Mouse (Mus musculus): Measurements from ENCODE around the gene Fam198b.

Gene Fam198b

DNA sequence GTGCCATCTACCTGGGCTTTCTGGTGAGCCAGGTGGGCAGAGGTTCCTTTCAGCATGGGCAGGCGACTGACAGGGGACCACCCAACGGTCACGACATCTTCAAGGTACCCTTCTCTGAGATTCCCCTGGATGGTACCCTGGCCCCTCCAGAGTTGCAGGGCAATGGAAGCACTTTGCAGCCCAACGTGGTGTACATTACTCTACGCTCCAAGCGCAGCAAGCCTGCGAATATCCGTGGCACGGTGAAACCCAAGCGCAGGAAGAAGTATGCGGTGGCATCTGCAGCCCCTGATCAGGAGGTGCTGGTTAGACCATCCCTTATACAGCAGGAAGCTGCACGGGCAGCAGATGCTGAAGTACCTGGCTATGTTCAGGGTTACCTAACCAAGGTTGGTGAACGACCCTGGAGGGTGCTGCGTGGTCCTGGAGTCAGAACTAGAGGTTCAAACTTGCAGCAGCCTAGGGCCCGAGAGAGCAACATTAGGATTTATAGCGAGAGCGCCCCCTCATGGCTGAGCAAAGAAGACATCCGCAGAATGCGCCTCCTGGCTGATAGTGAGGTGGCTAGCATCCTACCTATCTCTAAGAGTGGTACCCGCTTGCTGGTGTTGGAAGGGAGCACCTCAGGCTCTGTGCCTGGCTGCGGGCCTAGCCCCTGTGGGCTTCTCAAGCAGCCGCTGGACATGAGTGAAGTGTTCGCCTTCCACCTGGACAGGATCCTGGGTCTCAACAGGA lies 2.2 kb downstream of the Fam198b start:
- no peak for DNase-seq

DNA sequence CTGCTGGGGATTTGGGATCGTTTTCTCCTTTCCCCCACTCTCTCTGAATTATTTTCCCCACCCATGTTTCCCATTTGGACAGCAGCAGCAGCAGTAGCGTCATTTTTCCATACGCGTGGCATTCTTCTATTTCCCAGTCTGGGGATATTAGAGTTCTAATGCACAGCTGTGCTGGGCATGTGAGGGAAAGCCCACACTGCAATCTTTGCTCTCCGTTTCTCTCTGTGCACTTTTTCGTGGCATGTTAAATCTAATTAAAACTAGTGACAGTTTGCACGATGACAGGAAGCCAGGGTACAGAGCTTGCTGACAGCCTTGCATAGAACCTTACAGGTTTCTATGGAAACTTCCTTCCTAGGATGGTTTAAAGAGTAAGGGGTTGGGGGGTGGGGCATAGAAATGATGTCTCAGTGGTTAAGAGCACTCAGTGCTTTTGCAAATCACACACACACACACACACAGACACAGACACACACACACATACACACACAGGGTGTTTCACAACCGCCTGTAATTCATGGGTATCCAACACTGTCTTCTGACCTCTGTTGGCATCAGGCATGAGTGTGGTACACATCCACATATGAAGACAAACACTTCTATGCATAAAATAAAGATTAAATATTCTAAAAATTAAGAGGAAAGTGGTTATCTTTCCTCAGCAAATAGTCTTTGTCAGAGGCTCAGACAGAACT lies 3.0 kb downstream of the Fam198b start:
- DNase-seq = no peak

DNA sequence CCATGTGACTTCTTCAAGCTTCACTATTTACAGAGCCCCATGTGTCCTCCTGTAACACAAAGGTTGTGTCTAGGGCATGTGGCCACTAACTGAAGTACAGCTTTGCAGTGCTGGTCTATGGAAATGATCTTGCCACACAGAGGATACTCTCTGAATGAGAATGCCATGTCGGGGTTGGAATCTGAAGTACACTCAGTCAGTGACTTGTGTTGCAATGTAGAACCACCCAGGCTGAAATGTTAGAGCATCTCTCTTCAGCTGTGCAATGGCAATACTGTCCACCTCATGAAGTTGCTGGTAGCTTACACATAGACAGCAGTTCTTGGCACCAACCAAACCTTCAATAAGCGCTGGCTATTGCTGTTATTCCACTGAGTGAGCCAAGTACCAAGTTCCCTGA lies 3.6 kb downstream of the Fam198b start:
- DNase-seq = no peak

DNA sequence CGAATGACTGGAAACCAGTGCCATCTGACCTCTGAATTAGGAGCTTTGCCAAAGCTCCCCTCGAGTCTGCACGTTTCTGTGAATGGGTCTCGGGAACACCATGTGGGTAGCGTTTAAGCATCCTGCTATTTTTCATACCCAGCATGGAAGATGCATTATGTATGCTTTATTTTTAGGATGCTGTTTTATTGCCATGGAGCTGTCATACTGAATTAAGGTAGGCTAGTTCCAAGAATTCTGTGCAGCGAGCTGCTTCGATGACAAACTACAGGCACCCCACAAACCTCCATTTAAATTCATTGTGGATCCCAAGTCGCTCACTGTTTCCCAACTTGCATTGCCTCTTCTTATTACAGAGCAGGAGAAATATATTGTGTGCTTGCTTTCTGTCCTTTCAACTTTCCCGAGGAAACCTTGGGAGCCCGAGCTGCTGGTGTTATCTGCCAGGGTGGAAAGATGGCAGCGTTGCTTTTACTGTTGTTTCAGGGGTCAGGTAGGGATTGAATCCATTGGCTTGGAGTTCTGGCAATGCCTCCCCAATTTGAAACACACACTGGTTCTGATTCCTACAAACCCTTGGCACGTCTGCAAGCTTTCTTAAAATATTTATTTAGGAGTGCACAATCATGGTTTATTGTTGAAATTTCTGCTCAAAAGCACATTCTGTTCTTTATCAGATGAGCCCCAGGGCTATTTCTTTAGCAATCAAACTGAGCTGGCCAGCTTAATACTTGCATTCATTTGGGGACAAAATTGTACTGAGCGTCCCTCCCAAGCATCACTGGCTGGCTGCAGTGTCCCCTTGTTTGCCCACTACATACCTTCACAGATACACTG lies 13.4 kb downstream of the Fam198b start:
- no peak for DNase-seq

DNA sequence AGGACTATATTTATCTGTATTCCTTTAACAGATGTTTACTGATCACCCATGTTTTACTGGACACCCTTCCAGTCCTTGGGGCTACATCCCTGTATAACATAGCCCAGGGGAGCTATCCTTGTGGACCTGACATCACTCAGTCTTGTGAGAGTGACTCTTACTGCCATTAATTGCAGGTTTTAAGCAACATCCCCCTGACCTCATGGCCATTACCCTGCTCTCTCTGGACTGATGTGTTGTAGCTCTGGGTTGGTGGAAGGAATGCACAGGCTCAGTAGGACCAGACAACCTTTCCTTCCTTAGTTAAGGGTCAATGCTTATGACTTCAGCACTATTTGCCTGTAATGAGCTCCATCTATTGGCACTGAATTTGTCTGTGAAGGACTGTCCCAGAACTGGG lies 14.2 kb downstream of the Fam198b start:
- DNase-seq = no peak

DNA sequence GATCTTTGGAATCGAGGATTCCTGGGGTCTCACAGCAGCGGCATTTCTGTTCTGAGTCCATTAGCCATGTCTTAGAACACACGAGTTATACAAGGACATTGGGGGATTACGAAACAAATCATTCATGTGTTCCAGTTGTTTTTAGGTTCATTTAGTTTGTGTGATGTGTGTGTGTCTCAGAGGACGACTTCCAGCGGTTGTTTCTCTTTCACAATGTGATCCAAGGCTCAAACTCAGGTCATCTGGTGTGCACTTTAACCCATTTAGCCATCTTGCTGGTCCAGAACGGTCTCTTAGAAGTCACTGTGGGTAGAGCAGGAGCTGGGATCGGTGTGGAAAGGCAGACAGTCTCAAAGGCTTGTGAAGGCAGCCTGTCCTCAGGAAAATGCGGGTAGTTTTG lies 15.6 kb downstream of the Fam198b start:
- DNase-seq = no peak

DNA sequence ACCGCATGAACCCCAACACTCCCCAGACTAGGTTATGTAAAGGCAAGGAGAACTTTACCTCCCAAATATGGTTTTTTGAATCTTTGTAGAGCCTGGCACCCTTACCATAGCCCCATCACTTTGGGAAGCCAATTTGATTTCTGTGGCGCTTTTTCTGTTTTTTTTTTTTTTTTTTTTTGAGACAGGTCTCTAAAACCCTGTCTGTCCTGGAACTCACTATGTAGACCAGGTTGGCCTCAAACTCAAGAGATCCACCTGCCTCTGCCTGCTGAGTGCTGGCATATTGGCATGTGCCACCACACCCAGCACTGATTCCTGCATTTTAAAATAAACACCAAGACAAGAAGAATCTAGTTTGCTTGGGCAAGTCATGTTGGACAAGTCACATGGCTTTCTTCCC lies 16.2 kb downstream of the Fam198b start:
- no peak for DNase-seq

DNA sequence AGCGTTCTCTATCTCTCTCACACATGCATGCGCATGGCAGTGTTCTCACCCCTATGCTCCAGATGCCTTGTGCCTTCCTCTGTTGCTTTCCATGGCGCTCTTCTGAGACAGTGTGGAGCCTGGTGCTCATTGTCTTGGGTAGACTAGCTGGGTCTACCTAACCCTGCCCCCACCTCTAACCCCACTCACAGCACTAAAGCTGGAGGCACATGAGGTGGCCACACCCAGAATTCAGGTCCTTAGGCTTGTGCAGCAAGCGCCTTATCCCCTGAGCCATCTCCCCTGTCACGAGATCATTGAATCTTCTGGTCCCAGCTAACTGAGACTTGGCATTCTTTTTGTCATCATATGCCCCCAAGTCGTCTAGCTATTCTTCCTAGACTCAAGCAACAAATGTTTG lies 17.0 kb downstream of the Fam198b start:
- no peak for DNase-seq

DNA sequence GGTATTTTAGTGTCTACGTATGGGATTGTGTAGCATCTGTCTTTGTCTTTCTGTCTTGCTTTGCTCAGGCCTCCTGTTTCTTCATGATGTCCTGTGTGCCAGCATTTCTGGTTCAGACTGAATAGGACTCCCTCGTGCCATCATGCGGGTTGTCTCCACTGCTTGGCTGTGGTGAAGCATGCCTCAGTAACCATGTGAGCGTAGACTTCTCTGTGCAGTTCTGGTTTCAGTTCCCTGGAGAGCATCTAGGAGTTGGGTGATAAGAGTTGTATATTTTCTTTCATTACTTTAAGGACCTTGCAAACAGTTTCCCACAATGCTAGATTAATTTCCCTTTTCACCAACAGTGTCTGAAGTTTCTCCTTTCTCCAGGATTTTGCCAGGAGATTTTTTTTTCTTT lies 17.4 kb downstream of the Fam198b start:
- no peak for DNase-seq

DNA sequence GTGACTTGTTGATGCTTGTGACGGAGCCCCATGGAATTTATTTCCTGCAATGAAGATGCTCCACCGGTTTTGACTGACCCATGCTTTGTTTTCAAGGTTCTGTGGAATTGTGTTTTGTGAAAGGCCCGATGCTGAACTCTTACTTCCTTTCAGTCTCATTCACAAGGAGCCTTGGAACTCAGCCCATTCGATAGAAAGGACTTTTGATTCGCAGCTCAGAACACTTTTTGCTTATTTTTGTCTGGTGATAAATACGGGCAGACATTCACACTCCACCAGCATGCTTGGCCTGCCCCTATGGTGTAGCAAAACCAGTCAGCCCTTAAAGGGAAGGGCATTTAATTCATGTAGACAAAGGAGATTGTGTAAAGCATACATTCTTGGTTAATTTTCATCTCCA lies 19.5 kb downstream of the Fam198b start:
- no peak for DNase-seq

DNA sequence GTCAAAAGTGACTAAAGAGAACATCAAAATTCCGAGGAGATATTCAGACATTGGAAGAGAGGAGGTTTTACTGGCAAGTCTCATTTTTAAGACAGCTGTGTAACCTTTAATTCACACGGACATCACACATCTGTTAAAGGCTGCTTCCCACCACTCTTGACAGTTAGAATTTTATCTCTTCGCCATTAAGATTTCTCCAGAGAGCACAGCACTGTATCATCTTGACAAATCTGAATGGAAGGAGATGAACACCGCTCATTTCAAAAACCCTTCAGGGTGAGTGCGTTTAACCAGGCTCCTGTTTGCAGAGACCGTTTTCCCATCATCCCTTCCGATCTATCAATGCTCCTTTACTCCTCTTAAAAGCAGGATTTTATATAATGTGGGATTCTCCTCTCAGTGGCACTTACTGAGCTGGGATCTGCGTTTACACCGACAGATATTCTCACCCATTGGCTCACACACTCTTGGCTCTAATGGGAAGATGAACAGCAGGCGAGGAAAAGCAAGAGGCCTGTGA lies 20.0 kb downstream of the Fam198b start:
- DNase-seq = no peak

DNA sequence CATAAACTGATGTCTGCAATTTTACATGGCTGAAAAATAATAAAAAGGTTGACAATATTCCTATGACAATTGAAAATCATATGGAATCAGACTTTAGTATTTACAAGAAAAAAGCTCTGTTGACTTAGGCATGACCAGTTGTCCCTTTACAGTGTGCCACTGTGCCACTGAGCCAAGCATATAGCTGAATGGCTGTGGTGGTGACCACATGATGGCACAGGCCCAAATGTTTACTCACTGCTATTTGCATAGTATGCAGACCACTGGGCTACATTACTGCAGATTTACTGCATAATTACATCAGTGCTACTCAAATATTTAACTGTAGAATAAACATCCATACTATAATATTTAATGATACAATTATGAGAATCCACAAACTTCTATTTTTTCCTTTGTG lies 21.1 kb downstream of the Fam198b start:
- DNase-seq = no peak

DNA sequence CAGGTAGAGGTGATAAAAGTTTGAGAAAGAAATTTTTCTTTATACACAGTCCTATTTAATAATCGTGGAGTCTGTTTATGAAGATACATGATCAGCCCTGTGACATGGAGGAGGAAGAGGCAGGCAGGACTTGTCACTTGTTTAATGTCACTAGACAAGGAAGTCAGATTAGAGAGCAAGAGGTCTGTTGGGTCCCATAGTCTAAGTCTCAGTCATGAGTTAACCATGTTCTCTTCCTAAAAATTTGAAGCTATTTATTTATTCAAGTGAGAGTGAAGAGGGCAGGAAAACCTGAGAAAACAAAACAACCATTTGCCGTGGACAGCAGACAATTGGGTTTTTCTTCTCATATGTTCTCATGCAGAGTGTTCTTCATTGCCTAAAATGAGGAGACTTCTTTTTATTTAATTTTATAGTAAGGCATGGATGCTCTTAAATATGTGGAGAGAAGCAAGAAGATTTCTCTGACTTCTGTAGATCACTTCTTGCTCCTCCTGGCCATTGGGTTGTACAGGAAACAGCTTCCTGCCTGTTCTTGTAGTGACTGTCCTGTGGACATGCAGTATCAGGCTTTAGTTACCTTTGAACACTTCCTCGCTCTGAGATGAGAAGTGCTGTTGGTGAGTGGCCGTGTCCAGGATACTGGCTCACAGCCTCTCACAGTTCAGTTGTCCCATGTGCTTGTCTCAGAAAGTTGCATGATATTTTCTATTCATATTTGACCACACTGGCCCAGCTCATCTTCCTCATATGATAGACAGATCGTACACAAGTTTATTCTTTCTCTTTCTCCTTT lies 22.1 kb downstream of the Fam198b start:
- no peak for DNase-seq

DNA sequence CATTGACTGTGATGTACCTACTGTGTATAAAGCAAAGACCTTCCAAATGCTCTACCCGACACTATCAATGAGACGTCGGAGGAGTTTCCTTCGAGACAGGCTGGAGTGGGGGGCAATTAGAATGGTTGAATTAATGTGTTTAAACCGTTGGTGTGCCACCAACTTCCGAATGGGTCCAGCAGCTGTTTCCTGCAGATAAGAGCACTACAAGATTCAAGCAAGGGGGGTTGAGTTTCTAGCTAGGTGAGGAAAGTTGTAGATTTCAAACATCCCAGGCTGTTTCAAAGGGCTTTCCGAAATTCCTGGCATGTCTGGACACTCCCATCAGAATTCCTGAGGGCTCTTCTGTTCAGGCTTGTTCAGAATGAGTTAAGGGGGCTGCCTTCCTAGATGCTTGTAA lies 22.9 kb downstream of the Fam198b start:
- DNase-seq = no peak

DNA sequence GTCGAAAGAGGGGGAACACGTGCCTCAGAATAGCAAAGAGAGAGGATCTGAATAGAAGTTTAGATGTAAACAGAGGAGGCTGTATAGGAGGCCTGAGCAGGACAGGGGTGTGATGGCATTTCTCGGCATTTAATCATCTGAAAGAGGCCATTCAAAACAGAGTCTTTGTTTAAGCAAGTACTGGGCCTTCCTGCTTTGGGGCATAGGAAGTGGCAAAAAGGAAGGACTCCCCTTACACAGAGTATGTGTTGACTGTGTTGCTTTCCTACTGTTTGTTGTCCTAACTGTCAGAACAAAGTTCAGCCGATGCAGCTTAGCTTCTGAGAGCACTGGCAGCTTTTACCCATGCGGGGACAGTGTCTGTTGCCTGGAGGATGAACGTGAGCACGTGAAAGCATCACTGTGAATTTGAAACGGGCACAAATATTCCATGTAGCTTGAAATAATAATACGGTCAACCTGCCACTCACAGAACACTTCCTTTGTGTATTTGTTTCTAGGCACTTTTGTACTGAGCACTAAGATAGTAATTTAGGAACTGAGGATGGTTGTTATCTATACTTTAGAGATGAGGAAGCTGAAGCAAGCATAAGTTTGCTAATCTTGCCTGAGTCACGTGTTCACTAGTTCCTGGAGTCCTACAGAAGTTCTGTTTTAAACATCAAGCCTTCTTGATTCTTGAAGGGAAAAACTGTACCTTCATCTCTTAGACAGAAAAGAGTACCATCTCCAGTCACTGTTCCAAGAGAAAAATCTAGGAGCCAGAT lies 26.2 kb downstream of the Fam198b start:
- DNase-seq = no peak

DNA sequence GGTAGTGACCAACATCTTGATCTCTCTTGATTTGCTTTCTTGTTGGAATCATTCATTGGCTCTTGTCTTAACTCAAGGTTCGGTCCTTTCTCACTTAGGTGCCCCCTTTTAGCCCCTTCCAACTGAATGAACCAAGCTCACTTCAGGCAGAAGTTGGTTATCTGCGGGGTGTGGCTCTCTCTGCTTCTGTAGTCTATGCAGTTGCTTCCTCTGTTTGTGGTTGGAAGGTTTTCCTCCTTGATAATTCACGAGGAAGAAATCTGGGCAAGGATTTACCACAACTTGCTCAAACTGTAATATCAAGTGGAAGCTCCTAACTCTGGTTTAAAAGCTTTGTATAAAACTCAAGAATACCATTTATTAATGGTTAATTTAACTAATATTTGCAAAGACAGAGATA lies 26.8 kb downstream of the Fam198b start:
- no peak for DNase-seq

DNA sequence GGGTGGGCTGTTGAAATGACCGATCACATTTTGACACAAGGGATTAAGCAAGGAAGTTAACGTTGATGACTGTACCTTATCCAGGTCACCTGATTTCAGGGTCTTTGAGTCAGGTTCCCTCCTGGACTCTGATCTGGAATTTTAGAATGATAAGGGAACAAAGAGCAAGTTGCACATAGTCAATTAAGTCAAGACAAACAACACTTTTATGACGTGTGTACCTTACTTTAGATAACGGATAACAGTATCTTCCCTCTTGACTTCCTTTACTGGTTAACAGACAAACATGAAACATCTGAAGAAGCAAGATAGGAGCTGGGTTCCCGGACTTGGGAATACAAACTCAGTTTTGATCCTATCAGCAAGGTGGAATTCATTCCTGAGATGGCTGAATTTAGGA lies 29.7 kb downstream of the Fam198b start:
- no peak for DNase-seq

DNA sequence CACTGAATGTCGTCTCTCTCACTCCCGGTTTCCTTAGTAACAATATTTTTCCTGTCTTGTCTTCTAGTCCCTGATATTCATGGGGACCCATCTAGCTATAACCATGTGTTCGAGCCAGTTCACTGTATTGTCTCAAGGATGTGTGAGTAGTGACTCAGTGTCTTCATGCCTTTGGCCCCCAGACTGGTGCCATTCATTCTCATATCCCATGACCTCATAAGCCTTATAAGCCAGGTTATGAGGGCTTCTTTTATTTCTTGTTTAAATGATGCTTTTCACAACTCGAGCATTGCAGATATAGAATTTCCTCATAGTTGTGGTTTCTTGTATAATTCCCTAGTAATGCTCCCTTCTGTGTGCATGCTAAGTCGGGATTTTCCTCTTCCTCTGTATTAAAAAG lies 31.9 kb downstream of the Fam198b start:
- no peak for DNase-seq

DNA sequence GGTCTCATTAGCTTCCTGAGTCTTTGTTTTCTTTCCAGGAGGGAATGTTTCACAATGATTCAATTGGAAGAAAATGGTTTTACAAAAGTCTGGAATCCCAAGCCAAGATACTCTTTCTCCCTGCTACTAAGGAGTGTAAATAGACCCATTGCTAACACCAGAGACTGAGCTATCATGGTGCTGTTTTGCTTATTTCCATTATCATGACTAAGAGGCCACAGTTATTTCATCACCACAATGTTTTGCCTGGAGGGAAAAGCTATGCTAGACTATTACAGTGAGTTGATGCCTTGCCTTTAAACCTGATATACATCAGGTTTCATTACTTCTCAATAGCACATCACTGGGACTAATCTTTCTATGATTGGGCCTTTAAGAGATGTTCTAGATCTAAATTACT lies 34.4 kb downstream of the Fam198b start:
- no peak for DNase-seq

DNA sequence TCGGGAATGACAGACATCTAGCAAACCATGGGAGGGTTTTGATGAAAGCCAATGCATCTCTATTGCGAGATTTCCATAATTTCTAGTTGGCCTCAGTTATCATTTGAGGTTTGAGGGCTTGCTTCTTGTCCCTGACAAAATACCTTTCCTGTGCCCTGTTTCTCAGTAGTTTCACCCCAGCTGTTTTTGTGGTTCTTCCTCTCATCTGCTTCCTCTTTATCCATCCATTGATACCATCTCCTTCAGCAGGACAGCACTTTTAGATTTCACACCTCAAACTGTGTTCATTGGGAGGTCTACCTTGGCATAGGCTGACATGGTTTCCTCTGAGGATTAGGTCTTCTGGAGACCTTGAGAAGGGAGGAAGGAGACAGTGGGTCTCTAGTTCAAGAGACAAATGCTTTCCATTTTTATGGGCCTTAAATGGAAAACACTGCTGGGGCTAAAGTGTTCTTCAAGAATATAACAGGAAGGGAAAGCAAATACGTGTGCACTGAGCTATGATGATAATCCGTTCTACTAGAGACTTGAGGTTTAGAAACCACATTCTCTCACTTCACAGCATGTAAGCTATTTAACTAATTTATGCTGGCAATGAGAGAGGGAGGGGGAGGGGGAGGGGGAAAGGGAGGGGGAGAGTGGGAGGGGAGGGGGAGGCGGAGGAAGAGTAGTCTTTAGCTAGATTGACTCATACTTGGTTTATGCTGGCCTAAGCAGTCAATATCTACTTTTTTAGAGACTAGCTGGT lies 41.8 kb downstream of the Fam198b start:
- DNase-seq = no peak

DNA sequence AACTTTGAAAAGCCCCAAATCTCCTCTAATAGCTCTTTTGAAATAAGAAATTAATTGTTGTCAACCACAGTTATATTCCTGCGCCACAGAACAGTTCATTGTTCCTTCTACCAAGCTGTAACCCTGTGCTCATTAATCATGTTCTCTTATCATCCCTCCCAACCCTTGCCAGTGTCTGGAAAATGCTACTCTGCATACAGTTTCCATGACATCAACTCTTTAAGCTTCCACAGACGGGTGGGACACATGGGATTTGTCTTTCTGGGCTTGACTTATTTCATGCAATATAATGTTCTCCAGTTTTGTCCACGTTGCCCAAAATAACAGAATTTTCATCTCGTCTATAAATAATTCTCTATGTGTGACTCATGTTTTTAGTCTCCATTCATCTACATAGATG lies 42.7 kb downstream of the Fam198b start:
- no peak for DNase-seq
